Mouse (Mus musculus): ENCODE data around the gene Pde9a. TPM values are rescaled to one million over a fixed set of nuclear protein-coding genes. Genes with fewer than 3 reads are reported as not detected.
"Not testable (repeated sequence)": the region's sequence is repeated elsewhere in the genome, so short reads cannot be mapped to it uniquely, and the experiment has no call there.

Gene Pde9a
- 0.38 and 2.6 TPM in 2 replicates for total RNA-seq (2017)

GRCm38 (mm10) chr17:31385671-31386665, at the start of gene Pde9a:
TSS of gene Pde9a (plus strand) at chr17:31386210.
- ATAC-seq (replicated peaks in 1 of 2; ENCODE audit: insufficient read depth in 1 of 2, low FRiP score in 2 of 2, low TSS enrichment in 1 of 2, low read depth in 1 of 2, poor library complexity in 2 of 2, severe bottlenecking in 2 of 2) = peak; percentile 18 to 33; a peak in 1 of 4 replicates

GRCm38 (mm10) chr17:31339769-31340168, 46.2 kb upstream of the Pde9a start:
- no peak for ATAC-seq (replicated peaks in 1 of 2; ENCODE audit: insufficient read depth in 1 of 2, low FRiP score in 2 of 2, low TSS enrichment in 1 of 2, low read depth in 1 of 2, poor library complexity in 2 of 2, severe bottlenecking in 2 of 2)

GRCm38 (mm10) chr17:31342191-31342590, 43.8 kb upstream of the Pde9a start:
- no peak for ATAC-seq (replicated peaks in 1 of 2; ENCODE audit: insufficient read depth in 1 of 2, low FRiP score in 2 of 2, low TSS enrichment in 1 of 2, low read depth in 1 of 2, poor library complexity in 2 of 2, severe bottlenecking in 2 of 2)

GRCm38 (mm10) chr17:31344172-31344801, 41.7 kb upstream of the Pde9a start:
- peak; percentile 67 to 72 for ATAC-seq (replicated peaks in 1 of 2; ENCODE audit: insufficient read depth in 1 of 2, low FRiP score in 2 of 2, low TSS enrichment in 1 of 2, low read depth in 1 of 2, poor library complexity in 2 of 2, severe bottlenecking in 2 of 2)

- no peak for ATAC-seq (replicated peaks in 1 of 2; ENCODE audit: insufficient read depth in 1 of 2, low FRiP score in 2 of 2, low TSS enrichment in 1 of 2, low read depth in 1 of 2, poor library complexity in 2 of 2, severe bottlenecking in 2 of 2)
Observed at GRCm38 (mm10) chr17:31344816-31345215, 41.2 kb upstream of the Pde9a start.

GRCm38 (mm10) chr17:31348129-31348528, 37.9 kb upstream of the Pde9a start:
- no peak for ATAC-seq (replicated peaks in 1 of 2; ENCODE audit: insufficient read depth in 1 of 2, low FRiP score in 2 of 2, low TSS enrichment in 1 of 2, low read depth in 1 of 2, poor library complexity in 2 of 2, severe bottlenecking in 2 of 2)

- ATAC-seq (replicated peaks in 1 of 2; ENCODE audit: insufficient read depth in 1 of 2, low FRiP score in 2 of 2, low TSS enrichment in 1 of 2, low read depth in 1 of 2, poor library complexity in 2 of 2, severe bottlenecking in 2 of 2) = no peak
Observed at GRCm38 (mm10) chr17:31349388-31349787, 36.6 kb upstream of the Pde9a start.

GRCm38 (mm10) chr17:31351984-31352383, 34.0 kb upstream of the Pde9a start:
- ATAC-seq (replicated peaks in 1 of 2; ENCODE audit: insufficient read depth in 1 of 2, low FRiP score in 2 of 2, low TSS enrichment in 1 of 2, low read depth in 1 of 2, poor library complexity in 2 of 2, severe bottlenecking in 2 of 2) = no peak

- no peak for ATAC-seq (replicated peaks in 1 of 2; ENCODE audit: insufficient read depth in 1 of 2, low FRiP score in 2 of 2, low TSS enrichment in 1 of 2, low read depth in 1 of 2, poor library complexity in 2 of 2, severe bottlenecking in 2 of 2)
Observed at GRCm38 (mm10) chr17:31353255-31353654, 32.8 kb upstream of the Pde9a start.

GRCm38 (mm10) chr17:31354684-31355083, 31.3 kb upstream of the Pde9a start:
- not testable (repeated sequence) for ATAC-seq (replicated peaks in 1 of 2; ENCODE audit: insufficient read depth in 1 of 2, low FRiP score in 2 of 2, low TSS enrichment in 1 of 2, low read depth in 1 of 2, poor library complexity in 2 of 2, severe bottlenecking in 2 of 2)

GRCm38 (mm10) chr17:31355792-31356502, 30.1 kb upstream of the Pde9a start:
- ATAC-seq (replicated peaks in 1 of 2; ENCODE audit: insufficient read depth in 1 of 2, low FRiP score in 2 of 2, low TSS enrichment in 1 of 2, low read depth in 1 of 2, poor library complexity in 2 of 2, severe bottlenecking in 2 of 2) = no peak

GRCm38 (mm10) chr17:31360582-31360981, 25.4 kb upstream of the Pde9a start:
- ATAC-seq (replicated peaks in 1 of 2; ENCODE audit: insufficient read depth in 1 of 2, low FRiP score in 2 of 2, low TSS enrichment in 1 of 2, low read depth in 1 of 2, poor library complexity in 2 of 2, severe bottlenecking in 2 of 2) = no peak

GRCm38 (mm10) chr17:31365586-31366166, 20.3 kb upstream of the Pde9a start:
- ATAC-seq (replicated peaks in 1 of 2; ENCODE audit: insufficient read depth in 1 of 2, low FRiP score in 2 of 2, low TSS enrichment in 1 of 2, low read depth in 1 of 2, poor library complexity in 2 of 2, severe bottlenecking in 2 of 2) = no peak

- ATAC-seq (replicated peaks in 1 of 2; ENCODE audit: insufficient read depth in 1 of 2, low FRiP score in 2 of 2, low TSS enrichment in 1 of 2, low read depth in 1 of 2, poor library complexity in 2 of 2, severe bottlenecking in 2 of 2) = no peak
Observed at GRCm38 (mm10) chr17:31370221-31370620, 15.8 kb upstream of the Pde9a start.

GRCm38 (mm10) chr17:31370931-31371330, 15.1 kb upstream of the Pde9a start:
- no peak for ATAC-seq (replicated peaks in 1 of 2; ENCODE audit: insufficient read depth in 1 of 2, low FRiP score in 2 of 2, low TSS enrichment in 1 of 2, low read depth in 1 of 2, poor library complexity in 2 of 2, severe bottlenecking in 2 of 2)

GRCm38 (mm10) chr17:31377961-31378360, 8.0 kb upstream of the Pde9a start:
- ATAC-seq (replicated peaks in 1 of 2; ENCODE audit: insufficient read depth in 1 of 2, low FRiP score in 2 of 2, low TSS enrichment in 1 of 2, low read depth in 1 of 2, poor library complexity in 2 of 2, severe bottlenecking in 2 of 2) = peak; percentile 60 to 73; a peak in 3 of 4 replicates

GRCm38 (mm10) chr17:31378361-31378761, 7.6 kb upstream of the Pde9a start:
- ATAC-seq (replicated peaks in 1 of 2; ENCODE audit: insufficient read depth in 1 of 2, low FRiP score in 2 of 2, low TSS enrichment in 1 of 2, low read depth in 1 of 2, poor library complexity in 2 of 2, severe bottlenecking in 2 of 2) = no peak

Data from hematopoietic stem cell, adult 5-6 weeks (primary cell).